Mouse (Mus musculus): Measurements from ENCODE around the gene Epha1. TPM values are rescaled to one million over a fixed set of nuclear protein-coding genes. Genes with fewer than 3 reads are reported as not detected.

The Epha1 gene
- polyA plus RNA-seq, 2 experiments, result 1.4 to 4.0 TPM

DNA sequence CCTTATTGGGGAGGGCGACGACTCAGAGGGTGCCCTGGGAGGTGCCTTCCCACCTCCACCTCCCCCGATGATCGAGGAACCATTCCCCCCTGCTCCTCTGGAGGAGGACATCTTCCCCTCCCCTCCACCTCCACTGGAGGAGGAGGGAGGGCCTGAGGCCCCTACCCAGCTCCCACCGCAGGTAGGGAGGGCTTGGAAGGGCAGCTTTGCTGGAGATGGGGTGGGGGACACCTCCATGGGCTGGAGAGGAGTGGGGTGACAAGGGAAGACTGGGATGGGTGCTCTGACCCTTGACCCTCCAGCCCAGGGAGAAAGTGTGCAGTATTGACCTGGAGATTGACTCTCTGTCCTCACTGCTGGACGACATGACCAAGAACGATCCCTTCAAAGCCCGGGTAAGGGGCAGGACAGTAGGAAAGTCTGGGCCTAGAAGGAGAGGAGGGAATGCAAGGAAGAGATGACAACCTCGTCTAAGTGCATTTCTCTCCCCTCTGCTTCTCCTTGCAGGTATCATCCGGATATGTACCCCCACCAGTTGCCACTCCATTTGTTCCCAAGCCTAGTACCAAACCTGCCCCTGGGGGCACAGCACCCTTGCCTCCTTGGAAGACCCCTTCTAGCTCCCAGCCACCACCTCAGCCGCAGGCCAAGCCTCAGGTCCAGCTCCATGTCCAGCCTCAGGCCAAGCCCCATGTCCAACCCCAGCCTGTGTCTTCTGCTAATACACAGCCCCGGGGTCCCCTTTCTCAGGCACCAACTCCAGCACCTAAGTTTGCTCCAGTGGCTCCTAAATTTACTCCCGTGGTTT lies 21.9 kb downstream of the Epha1 start:
- H3K4me2 ChIP-seq (ENCODE audit: low read depth), result peak overlapping the region; percentile 67
- H3K36me3 ChIP-seq (replicated peaks; ENCODE audit: control insufficient read depth, insufficient read depth, low read depth), result no peaks in the 10 kb centered on the region
- no peak for TF ChIP-seq EP300 (IDR thresholded peaks at IDR 0.05; ENCODE audit: low read depth)
- TF ChIP-seq CTCF (IDR thresholded peaks at IDR 0.05; ENCODE audit: low read depth), result no peak
- H3K4me3 ChIP-seq (ENCODE audit: insufficient read depth in 1 of 2, low read depth in 2 of 2, low read length in 2 of 2), result peak overlapping the region; percentile 59 to 67
- WGBS (ENCODE audit: insufficient replicate concordance), result 28% methylated on average over 13 of the region's 13 CpGs
- ATAC-seq (ENCODE audit: insufficient read depth), result no peak
- DNase-seq (ENCODE audit: low read depth in 3 of 3, low spot score in 3 of 3), result no peak
- no peaks in the 10 kb centered on the region for H3K27me3 ChIP-seq (ENCODE audit: control insufficient read depth, insufficient read depth, low read length)
- no peak overlapping the region for H3K27ac ChIP-seq
- no peaks in the 10 kb centered on the region for H3K9me3 ChIP-seq (ENCODE audit: control insufficient read depth, low read length)
- H3K9ac ChIP-seq (replicated peaks), result 0 out of 2 replicates have a peak overlapping the region, but pooled peaks have one; percentile 13
- peaks cover 9 to 42% of the 10 kb centered on the region in 2 experiments for H3K4me1 ChIP-seq (replicated peaks; ENCODE audit: control insufficient read depth in 2 of 2, insufficient read depth in 2 of 2, low read length in 1 of 2)

DNA sequence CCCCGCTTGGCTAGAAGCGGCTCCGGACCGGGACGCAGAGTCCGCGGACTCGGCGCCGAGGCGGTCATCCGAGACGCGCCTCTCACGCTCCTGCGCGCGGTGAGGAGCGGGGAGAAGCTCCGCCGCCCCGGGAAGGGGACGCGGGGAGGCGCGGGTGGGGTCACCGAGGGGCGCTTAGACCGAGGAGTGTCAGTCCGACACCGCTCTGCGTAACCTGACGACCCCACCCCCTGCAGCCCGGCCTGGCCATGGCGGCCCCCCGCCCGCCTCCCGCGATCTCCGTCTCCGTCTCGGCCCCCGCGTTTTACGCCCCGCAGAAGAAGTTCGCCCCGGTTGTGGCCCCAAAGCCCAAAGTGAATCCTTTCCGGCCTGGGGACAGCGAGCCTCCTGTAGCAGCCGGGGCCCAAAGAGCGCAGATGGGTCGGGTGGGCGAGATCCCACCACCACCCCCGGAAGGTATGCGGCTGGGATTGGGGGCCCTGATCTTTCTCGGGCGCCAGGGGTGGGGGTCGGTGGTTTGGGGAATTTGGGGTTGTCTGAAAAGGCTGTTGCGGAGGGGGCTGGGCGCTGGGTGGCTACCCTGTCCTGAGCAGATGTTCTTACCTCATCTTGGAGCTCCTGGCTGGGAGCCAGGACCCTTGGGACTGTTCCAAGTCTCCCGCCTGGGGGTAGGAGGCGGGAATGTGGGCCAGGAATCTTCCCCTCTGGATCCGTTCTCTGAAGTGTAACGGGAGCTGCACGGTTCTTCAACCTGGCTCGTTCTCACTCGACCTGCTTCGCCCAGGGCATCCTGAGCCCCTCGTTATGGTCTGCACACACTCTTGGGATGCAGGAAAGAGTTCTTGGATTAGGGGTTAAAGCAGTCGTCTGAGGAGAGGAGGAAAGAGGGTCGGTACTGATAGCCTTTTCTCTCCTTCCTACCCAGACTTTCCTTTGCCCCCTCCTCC lies 22.8 kb downstream of the Epha1 start:
- H3K27ac ChIP-seq, result no peak overlapping the region
- ATAC-seq (ENCODE audit: insufficient read depth), result no peak; the same call in 1 of the 2 replicates
- peaks cover 9 to 42% of the 10 kb centered on the region in 2 experiments for H3K4me1 ChIP-seq (replicated peaks; ENCODE audit: control insufficient read depth in 2 of 2, insufficient read depth in 2 of 2, low read length in 1 of 2)
- peak overlapping the region; percentile 67 for H3K4me2 ChIP-seq (ENCODE audit: low read depth)
- no peaks in the 10 kb centered on the region for H3K9me3 ChIP-seq (ENCODE audit: control insufficient read depth, low read length)
- peak overlapping the region; percentile 59 to 67 for H3K4me3 ChIP-seq (ENCODE audit: insufficient read depth in 1 of 2, low read depth in 2 of 2, low read length in 2 of 2)
- under 1% methylated on average over 46 of the region's 72 CpGs for WGBS (ENCODE audit: insufficient replicate concordance)
- TF ChIP-seq EP300 (IDR thresholded peaks at IDR 0.05; ENCODE audit: low read depth), result no peak
- no peak for TF ChIP-seq CTCF (IDR thresholded peaks at IDR 0.05; ENCODE audit: low read depth)
- DNase-seq (ENCODE audit: low read depth in 3 of 3, low spot score in 3 of 3), result no peak
- no peaks in the 10 kb centered on the region for H3K27me3 ChIP-seq (ENCODE audit: control insufficient read depth, insufficient read depth, low read length)
- no peaks in the 10 kb centered on the region for H3K36me3 ChIP-seq (replicated peaks; ENCODE audit: control insufficient read depth, insufficient read depth, low read depth)
- peak overlapping the region; percentile 58 for H3K9ac ChIP-seq (replicated peaks)

DNA sequence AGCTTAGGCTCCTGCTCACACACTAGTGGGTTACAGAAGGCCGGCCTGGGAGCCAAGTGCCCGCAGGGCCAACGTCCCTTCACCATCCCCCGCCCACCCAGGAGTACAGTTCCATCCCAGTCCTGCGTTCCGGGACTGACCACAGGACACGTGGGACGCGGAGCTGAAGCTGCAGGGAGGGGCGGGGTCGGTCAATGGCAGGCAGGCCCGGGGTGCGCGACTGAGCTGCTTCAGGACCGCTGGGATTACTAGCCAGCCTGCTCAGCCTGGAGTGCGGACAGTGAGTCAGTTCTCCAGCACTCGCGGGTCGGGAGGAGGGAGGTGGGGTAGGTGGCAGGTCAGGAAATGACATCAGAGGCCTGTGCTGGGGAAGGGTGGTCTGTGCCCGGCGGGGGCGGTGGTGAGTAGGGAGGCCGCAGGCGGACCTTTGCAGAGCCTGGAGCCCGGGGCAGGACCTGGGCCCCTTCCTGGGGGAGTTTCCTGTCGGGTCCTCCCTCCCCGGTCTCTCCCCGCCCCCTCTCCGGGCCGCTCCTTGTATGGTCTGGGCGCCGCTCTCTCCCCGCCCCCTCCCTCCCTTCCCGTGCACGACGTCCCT lies 23.5 kb downstream of the Epha1 start, which contains the start of gene Zyx:
TSS of gene Zyx (plus strand) at position 205 of the 595 bp plus-strand sequence.
- peaks cover 9 to 35% of the 10 kb centered on the region in 2 experiments for H3K4me1 ChIP-seq (replicated peaks; ENCODE audit: control insufficient read depth in 2 of 2, insufficient read depth in 2 of 2, low read length in 1 of 2)
- TF ChIP-seq CTCF (IDR thresholded peaks at IDR 0.05; ENCODE audit: low read depth), result peak; percentile 48
- no peak for TF ChIP-seq EP300 (IDR thresholded peaks at IDR 0.05; ENCODE audit: low read depth)
- H3K27ac ChIP-seq, result peak within 1 kb of the TSS; percentile 12; the same call in 1 of the 2 replicates
- peak; percentile 87 for ATAC-seq (ENCODE audit: insufficient read depth)
- no peaks in the 10 kb centered on the region for H3K36me3 ChIP-seq (replicated peaks; ENCODE audit: control insufficient read depth, insufficient read depth, low read depth)
- no peaks in the 10 kb centered on the region for H3K9me3 ChIP-seq (ENCODE audit: control insufficient read depth, low read length)
- H3K27me3 ChIP-seq (ENCODE audit: control insufficient read depth, insufficient read depth, low read length), result no peaks in the 10 kb centered on the region
- H3K4me3 ChIP-seq (ENCODE audit: insufficient read depth in 1 of 2, low read depth in 2 of 2, low read length in 2 of 2), result peak within 1 kb of the TSS; percentile 59 to 67
- DNase-seq (ENCODE audit: low read depth in 3 of 3, low spot score in 3 of 3), result peak; percentile 57 to 64 (median 59)
- peak within 1 kb of the TSS; percentile 58 for H3K9ac ChIP-seq (replicated peaks)
- peak within 1 kb of the TSS; percentile 67 for H3K4me2 ChIP-seq (ENCODE audit: low read depth)
- WGBS (ENCODE audit: insufficient replicate concordance), result 0% methylated on average over 25 of the region's 36 CpGs

GRCm38 (mm10) chr6:42349006-42349425 lies 24.1 kb downstream of the Epha1 start:
- Histone ChIP-seq H3K36me3 (replicated peaks; ENCODE audit: control insufficient read depth, insufficient read depth, low read depth) (no peaks in the 10 kb centered on the region), H3K9ac (replicated peaks) (peak overlapping the region; percentile 41), H3K4me3 (ENCODE audit: insufficient read depth in 1 of 2, low read depth in 2 of 2, low read length in 2 of 2) (peak overlapping the region; percentile 39 to 67), H3K27me3 (ENCODE audit: control insufficient read depth, insufficient read depth, low read length) (no peaks in the 10 kb centered on the region), H3K9me3 (ENCODE audit: control insufficient read depth, low read length) (no peaks in the 10 kb centered on the region), H3K4me2 (ENCODE audit: low read depth) (peak overlapping the region; percentile 67), H3K27ac (peak overlapping the region; percentile 12; the same call in 1 of the 2 replicates), H3K4me1 (replicated peaks; ENCODE audit: control insufficient read depth in 2 of 2, insufficient read depth in 2 of 2, low read length in 1 of 2) (peaks cover 9 to 31% of the 10 kb centered on the region in 2 experiments)
- peak in 1 of 3 experiments; percentile 41 for DNase-seq (ENCODE audit: low read depth in 3 of 3, low spot score in 3 of 3)
- ATAC-seq (ENCODE audit: insufficient read depth), result peak; percentile 36
- under 1% methylated on average over 11 of the region's 11 CpGs for WGBS (ENCODE audit: insufficient replicate concordance)
- TF ChIP-seq EP300 (IDR thresholded peaks at IDR 0.05; ENCODE audit: low read depth) (no peak), CTCF (IDR thresholded peaks at IDR 0.05; ENCODE audit: low read depth) (peak; percentile 63)
